Mouse (Mus musculus) frontal cortex, postnatal 14 days (tissue): ENCODE data around the gene Sestd1.
A peak's percentile ranks its signal among the peaks of the same experiment; 100 is the strongest.

ENCODE experiments used
- DNase-seq, 2 experiments: peaks; one replicate each; pipeline ENCODE4 v3.0.0; 2022; ENCODE audit warnings: low spot score in 2 of 2

Gene Sestd1

DNA sequence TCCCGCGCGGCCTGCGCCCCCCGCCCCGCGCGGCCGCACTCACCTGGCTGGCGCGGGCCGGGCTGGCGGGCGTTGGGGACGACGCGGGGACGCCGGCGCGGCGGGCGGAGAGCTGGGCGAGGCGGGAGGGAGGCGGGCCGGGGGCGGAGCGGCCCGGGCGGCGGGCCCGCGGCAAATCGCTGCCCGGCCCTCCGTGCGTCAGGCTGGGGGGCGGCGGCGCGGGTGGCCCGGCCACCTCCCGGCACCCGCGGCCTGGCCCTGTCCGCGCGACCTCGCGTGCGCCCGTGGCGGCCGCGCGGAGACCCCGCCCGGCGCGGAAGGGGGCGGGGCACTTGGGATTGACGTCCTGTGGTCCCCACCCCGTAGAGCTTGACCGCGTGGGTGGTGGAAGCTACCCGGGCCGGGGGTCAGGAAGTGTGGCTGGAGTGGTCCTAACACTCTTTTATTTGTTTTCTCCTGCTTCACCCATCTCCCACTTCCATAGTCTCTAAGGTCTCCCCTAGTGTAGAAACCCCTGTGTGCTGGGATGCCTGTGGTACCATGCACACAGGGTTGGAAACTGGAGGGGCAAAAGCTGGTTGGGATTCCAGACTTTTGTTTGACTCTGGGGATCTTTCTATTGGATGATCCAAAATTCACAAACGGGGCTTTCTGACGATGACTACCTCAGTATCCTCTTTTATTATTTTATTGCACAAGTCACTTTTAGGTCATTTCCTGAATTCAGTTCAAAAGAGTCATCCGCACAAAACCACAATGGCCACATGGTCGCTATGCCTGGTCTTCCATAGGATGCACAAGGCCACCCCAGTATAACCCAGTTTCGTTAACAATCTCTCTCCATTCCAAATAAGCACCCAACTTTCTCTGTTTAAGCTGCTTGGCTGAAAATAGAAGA is at the start of gene Sestd1:
TSS of gene Sestd1 (minus strand) at position 81 of the 898 bp plus-strand sequence.
- peak; percentile 42 for DNase-seq

DNA sequence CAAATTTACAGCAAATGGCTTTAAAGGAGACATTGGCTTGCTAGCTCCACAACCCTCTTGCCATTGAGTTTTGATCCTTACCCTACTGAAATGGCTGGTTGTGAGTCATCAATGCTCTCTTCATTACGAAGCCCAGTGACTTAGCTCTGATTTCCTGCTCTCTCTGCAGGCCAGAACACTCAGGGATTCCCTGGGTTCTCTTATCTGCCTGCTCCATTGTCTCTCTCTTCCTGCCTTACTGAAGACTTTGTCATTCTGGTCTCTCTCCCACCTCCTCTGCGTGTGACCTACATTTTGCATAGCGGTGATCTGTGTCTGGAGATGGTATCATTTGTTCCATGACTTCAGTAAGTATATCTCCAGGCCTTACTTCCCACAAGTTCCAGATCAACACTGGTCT is 46.9 kb upstream of the Sestd1 start:
- DNase-seq, result no peak

GRCm38 (mm10) chr2:77323739-77324138 is 43.3 kb upstream of the Sestd1 start:
- DNase-seq, result no peak

DNA sequence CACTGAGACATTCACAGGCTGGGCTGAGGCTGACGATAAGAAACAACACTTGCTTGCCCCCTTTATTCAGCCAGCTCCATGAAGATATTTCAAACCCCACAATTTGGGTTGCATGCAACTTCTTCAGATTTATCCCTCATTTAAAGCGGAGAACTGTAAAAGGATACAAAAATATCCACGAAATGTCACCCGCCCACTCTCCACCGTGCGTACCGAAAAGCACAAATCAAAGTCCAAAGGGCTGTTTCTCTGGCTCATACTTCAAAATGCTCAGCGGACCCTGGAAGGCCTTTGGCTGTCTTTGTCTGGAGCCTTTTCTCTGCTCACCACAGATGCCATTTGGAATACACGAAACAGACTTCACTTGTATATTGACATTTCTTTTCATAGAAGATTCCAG is 42.8 kb upstream of the Sestd1 start:
- DNase-seq, result no peak

DNA sequence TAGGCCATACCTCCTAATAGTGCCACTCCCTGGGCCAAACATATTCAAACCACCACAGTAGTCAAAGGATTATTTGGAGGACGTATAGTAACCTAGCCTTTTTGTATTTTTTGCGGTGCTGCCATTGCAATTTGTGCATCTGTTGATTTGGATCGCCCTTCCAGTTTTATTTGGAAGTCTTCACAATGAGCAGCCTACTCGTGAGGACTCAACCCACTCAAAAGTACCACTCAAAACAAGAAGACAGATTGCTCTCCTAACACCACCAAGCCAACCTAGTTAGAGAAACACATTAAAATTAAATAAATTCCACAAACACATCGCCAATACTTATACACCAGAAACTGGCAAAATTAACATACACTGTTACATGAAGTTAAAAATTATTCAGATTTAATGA is 38.8 kb upstream of the Sestd1 start:
- no peak for DNase-seq

GRCm38 (mm10) chr2:77316961-77317360 is 36.6 kb upstream of the Sestd1 start:
- no peak for DNase-seq

DNA sequence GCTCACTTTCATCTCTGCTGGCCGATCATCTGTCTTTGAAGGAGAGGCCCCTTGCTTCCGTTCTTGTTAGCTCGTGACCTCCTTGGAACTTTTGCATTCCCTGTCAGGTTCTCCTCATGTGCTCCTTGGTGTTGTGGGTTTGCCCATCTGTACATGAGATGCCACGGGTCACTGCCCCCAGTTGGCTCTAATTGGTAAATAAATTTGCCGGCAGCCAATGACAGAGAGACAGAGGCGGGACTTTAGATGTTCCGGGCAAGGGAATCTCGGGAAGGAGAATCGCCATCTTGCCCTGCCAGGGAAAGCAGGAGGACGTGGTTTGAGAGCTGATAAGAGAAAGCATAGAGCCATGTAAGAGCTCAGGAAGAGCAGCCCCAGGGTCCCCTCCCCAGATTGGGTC is 33.5 kb upstream of the Sestd1 start:
- no peak for DNase-seq

GRCm38 (mm10) chr2:77312616-77313015 is 32.2 kb upstream of the Sestd1 start:
- no peak for DNase-seq

DNA sequence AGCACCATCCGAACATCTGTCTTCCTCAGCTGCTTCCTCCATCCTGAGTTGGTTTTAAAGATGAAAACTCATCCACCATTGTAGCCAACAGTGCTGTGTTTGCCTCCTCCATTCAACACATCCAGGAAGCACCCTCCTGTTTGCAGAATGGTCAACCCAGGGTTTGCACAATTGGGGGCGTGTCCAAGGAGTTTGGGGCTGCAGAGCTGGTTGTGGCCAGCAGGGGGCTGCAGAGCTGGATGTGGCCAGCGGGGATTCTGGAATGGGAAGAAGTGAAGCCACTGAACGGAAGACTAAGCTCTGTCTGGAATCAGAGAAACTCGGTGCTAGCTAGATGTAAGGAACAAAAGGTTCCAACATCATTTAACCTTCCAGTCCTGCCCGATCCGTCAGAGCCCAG is 28.9 kb upstream of the Sestd1 start:
- DNase-seq, result no peak

DNA sequence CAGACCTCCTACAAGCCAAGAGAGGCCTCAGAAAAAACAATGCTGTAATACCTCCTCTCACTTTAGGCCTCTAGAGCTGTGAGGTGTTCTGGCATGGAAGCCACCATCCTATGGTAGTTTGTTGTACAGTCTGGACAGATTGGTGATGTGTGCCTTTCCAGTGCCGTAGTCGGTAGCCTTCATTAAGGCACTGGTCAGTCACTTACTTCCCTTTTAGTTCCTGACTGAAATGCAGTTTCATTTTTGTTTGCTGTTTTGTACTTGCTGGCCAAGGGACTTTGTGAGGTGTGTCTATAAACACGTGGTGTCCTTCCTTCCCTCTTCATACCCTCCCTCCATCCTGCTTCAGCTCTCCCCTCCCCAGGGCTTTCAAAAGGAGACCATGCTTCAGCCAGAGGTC is 24.1 kb upstream of the Sestd1 start:
- DNase-seq, result no peak

DNA sequence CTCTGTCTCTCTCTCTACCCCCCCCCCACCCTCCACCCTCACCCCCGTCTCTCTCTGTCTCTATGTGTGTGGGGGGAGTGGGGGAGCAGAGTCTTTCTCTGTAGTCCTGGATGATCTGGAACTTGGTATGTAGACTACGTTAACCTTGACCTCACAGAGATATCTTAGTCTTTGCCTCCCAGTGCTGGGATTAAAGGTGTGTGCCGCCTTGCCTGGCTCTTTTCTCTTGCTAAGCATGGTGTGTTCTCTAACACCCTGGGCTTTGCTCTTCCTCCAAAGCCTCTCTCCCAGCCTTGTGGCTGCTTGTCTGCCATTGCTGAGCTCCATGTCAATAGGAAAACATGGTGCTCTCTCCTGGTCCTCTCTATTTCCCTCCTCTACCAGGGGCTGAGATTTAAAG is 23.3 kb upstream of the Sestd1 start:
- no peak for DNase-seq

DNA sequence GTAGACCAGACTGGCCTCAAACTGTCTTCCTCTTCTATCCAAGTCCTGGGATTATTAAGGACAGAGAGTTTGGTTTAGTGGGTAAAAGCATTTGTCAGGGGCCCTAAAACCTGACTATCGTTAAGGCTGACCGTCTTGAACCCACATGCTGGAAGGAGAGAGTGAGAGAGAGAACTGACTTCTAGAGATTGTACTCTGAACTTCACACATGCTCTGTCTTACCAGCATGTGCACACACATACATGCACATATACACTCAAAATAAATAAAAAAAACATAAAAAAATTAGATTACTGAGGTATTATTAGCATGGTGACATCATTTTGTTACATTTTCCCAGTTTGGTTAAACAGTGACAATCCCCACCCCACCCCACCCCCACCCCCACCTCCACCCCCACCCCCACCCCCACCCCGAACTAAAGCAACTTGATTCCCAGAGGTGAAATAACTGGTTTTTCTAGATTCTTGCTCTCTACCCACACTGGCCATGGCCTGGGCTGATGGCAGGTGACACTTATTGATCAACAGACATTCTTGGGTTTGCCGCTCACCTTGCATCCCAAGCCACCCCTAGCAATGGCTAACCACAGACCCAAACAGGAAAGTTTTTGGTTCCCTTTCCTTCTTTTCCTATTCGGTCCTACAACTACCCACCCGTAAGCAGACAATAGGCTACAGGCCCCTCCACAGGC is 22.4 kb upstream of the Sestd1 start:
- no peak for DNase-seq

DNA sequence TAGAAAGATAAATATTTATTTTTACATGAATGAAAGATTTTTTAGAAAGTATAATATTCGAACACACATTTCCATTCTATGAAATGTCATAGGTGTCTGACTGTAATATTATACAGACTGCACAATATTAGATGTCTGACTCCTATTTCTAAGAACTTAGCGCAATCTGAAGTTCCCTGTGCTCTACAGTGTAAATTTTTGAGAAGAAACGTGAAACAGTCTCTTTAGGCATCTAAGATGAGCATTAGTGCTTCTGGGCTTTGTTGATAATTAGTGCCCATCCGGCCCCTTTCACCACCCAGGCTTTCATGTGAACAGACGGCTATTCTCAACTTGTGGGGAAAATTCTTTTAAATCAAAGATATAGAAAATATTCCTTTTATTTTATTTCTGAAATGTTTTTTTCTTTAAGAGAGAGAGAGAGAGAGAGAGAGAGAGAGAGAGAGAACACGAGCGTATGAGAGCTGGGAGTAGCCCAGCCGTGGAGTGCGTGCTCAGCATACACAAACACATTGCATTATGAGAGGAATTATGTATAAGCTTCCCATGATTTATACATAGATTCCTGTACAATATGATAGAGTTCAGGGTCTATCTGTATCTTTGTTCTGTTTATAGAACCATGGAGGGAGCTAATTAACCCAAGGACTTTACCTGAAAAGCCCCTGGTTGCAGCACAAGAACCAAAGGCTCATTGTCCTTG is 21.4 kb upstream of the Sestd1 start:
- no peak for DNase-seq

GRCm38 (mm10) chr2:77289701-77290100 is 9.3 kb upstream of the Sestd1 start:
- no peak for DNase-seq

DNA sequence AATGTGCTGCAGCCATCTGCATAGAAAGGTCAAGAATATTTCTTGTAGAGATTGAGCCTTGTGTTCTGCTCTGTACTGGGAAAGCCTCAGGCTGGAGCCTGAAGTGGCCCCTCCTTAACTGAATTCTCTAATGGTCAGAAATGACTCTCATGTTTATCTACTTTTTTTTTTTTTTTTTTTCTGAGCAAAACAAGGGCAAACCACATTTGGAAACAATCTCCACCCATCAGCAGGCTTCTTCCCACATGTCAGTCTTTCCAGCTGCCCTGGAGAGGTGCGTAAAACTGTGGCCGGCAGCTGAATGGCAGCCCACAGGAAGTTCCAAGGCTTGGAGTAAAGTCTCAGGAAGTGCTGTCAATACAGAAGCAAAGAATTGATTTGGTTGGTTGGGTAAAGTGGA is 6.4 kb upstream of the Sestd1 start:
- DNase-seq, result no peak

DNA sequence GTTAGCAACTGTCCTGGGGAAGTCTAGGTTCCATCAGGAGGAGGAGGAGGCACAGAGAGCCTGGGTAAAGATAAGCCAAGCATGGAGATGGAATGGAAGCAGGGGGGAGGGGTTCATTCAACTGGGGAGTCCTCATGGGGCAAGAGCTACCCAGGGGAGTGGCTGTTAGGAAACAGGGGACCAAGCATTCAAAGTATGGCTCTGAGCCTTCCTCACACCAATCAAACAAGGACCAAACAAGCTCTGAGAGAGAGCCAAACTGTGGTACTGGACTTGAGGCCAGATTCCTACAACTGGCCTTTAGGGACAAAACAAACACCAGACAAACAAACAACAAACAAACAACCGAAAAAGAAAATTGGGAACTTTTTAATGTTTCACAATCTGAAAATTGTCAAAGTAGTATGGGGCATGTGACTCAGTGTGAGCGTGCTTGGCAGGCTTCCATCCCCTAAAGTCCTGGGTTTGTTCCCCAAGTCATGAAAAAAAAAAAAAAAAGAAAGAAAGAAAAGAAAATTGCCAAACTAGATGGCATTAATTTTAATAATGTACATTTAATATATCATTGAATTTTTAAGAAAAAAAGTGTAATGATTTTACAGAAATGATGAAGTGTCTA is 4.0 kb upstream of the Sestd1 start:
- no peak for DNase-seq

GRCm38 (mm10) chr2:77279861-77280511 is 406 bp downstream of the Sestd1 start:
- peak in 1 of 2 experiments; percentile 38 for DNase-seq

DNA sequence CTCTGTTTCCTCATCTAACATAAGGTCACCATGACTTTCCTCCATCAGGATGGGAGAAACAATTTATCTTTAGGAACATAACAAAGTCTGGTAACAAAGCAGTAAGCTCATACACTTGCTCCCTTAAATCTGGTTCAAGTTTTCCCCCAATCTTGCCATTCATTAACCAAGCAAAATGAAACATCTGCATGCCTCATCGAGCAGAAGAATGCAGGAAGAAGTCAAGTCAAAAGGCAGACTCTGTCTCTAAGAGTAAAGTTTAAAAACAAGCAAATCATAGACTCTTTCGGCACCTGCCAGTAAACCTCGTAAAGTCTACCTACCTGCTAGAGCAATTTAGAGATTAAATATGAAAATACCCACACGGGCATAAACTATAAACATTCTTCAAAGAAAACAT is 3.1 kb downstream of the Sestd1 start:
- DNase-seq, result no peak

GRCm38 (mm10) chr2:77275851-77276250 is 4.5 kb downstream of the Sestd1 start:
- no peak for DNase-seq

- DNase-seq, result no peak
Measured at GRCm38 (mm10) chr2:77274976-77275641, 5.3 kb downstream of the Sestd1 start.

- DNase-seq, result no peak
Measured at GRCm38 (mm10) chr2:77272953-77273352, 7.4 kb downstream of the Sestd1 start.
